Mouse (Mus musculus) left cerebral cortex, postnatal 14 days (tissue): ENCODE measurements around the gene Umad1. TPM values are rescaled to one million over a fixed set of nuclear protein-coding genes. Genes with fewer than 3 reads are reported as not detected.
A peak's percentile ranks its signal among the peaks of the same experiment; 100 is the strongest.

Source experiments
- DNase-seq, 2 experiments: peaks; one replicate each; pipeline ENCODE4 v3.0.0; 2021 to 2022; ENCODE audit warnings: low spot score in 2 of 2, mixed read lengths in 1 of 2
- intact Hi-C: fragments of 180-260 bp; cut with DNase I; formaldehyde crosslinking; loops from one replicate; pipeline ENCODE4 v1.15.1; 2025
- total RNA-seq, 2 experiments: library from RNA; stranded (reverse); gene quantifications; 2 replicates each; pipeline ENCODE4 v1.2.3; 2021

The Umad1 gene
- total RNA-seq, 2 experiments from 2014 or later = 32.6 to 33.5 TPM

GRCm38 (mm10) chr6:8446786-8447185, 187.7 kb downstream of the Umad1 start:
- intact Hi-C loops = no loop called here
- peak in 1 of 2 experiments; percentile 17 for DNase-seq

- intact Hi-C loops = no loop called here
- no peak for DNase-seq
These were observed 196.5 kb downstream of the Umad1 start for GRCm38 (mm10) chr6:8455599-8455998.

- intact Hi-C loops = no loop called here
- no peak for DNase-seq
These were observed 199.5 kb downstream of the Umad1 start for GRCm38 (mm10) chr6:8458596-8458995.

GRCm38 (mm10) chr6:8462447-8462846, 203.4 kb downstream of the Umad1 start:
- DNase-seq = no peak
- intact Hi-C loops = no loop called here

GRCm38 (mm10) chr6:8465388-8465787, 206.3 kb downstream of the Umad1 start:
- DNase-seq = no peak
- intact Hi-C loops = no loop called here

- DNase-seq = no peak
- intact Hi-C loops = no loop called here
These were observed 206.9 kb downstream of the Umad1 start for GRCm38 (mm10) chr6:8465985-8466384.

GRCm38 (mm10) chr6:8467667-8468337, 208.7 kb downstream of the Umad1 start:
- DNase-seq = no peak
- intact Hi-C loops = no loop called here

GRCm38 (mm10) chr6:8469918-8470317, 210.8 kb downstream of the Umad1 start:
- intact Hi-C loops = no loop called here
- no peak for DNase-seq

- no peak for DNase-seq
- intact Hi-C loops = no loop called here
These were observed 213.0 kb downstream of the Umad1 start for GRCm38 (mm10) chr6:8472125-8472524.

- intact Hi-C loops = no loop called here
- DNase-seq = no peak
These were observed 213.8 kb downstream of the Umad1 start for GRCm38 (mm10) chr6:8472915-8473314.

GRCm38 (mm10) chr6:8473498-8473897, 214.4 kb downstream of the Umad1 start:
- DNase-seq = peak; percentile 10 to 33
- intact Hi-C loops = no loop called here

- DNase-seq = no peak
- intact Hi-C loops = no loop called here
These were observed 215.2 kb downstream of the Umad1 start for GRCm38 (mm10) chr6:8474316-8474715.

- intact Hi-C loops = no loop called here
- no peak for DNase-seq
These were observed 215.7 kb downstream of the Umad1 start for GRCm38 (mm10) chr6:8474820-8475219.

- intact Hi-C loops = no loop called here
- DNase-seq = no peak
These were observed 220.1 kb downstream of the Umad1 start for GRCm38 (mm10) chr6:8479176-8479575.

GRCm38 (mm10) chr6:8484437-8485275, 225.6 kb downstream of the Umad1 start:
- intact Hi-C loops = no loop called here
- DNase-seq = no peak

- intact Hi-C loops = no loop called here
- no peak for DNase-seq
These were observed 226.5 kb downstream of the Umad1 start for GRCm38 (mm10) chr6:8485414-8486175.

- DNase-seq = no peak
- intact Hi-C loops = no loop called here
These were observed 227.4 kb downstream of the Umad1 start for GRCm38 (mm10) chr6:8486391-8487043.

- DNase-seq = no peak
- intact Hi-C loops = no loop called here
These were observed 228.2 kb downstream of the Umad1 start for GRCm38 (mm10) chr6:8487044-8487853.

- intact Hi-C loops = no loop called here
These were observed 229.2 kb downstream of the Umad1 start for GRCm38 (mm10) chr6:8488249-8488648.

More at GRCm38 (mm10) chr6:8488249-8488648, 229.2 kb downstream of the Umad1 start:
- DNase-seq = no peak
